Mouse (Mus musculus) cerebellum, adult 2 months (tissue): ENCODE results near the gene Rps6kb1. TPM values are rescaled to one million over a fixed set of nuclear protein-coding genes. Genes with fewer than 3 reads are reported as not detected.

Experiments used
- DNase-seq, 2 experiments: peaks; one replicate each; pipeline ENCODE4 v3.0.0; 2021
- H3K27ac ChIP-seq: fragments of 200-500 bp; 2 replicates; pipeline ENCODE4 v1.5.1; 2012; ENCODE audit warnings: low read length, control low read depth, inconsistent platforms; ENCODE audit not compliant: insufficient read depth
- H3K27me3 ChIP-seq: fragments of 200-500 bp; 2 replicates; pipeline ENCODE4 v1.6.1; 2012; ENCODE audit warnings: inconsistent platforms, mild to moderate bottlenecking, low read length, moderate library complexity; ENCODE audit not compliant: control insufficient read depth, insufficient read depth
- H3K4me1 ChIP-seq: fragments of 200-500 bp; 2 replicates; pipeline ENCODE4 v1.6.1; 2011; ENCODE audit warnings: low read length; ENCODE audit not compliant: control insufficient read depth, insufficient read depth
- H3K4me3 ChIP-seq: fragments of 200-500 bp; replicated peaks from 2 replicates; pipeline ENCODE3; 2011; ENCODE audit warnings: mild to moderate bottlenecking, low read depth, low read length, control low read depth; ENCODE audit not compliant: insufficient read depth
- CTCF ChIP-seq: fragments of 200-500 bp; IDR thresholded peaks from 2 replicates; pipeline ENCODE4 v1.5.1; 2011; ENCODE audit warnings: low read depth, mild to moderate bottlenecking, control low read depth, low read length, moderate library complexity, borderline replicate concordance; ENCODE audit not compliant: insufficient read depth
- POLR2A ChIP-seq: fragments of 200-500 bp; IDR thresholded peaks from 2 replicates; pipeline ENCODE4 v1.6.1; 2011; ENCODE audit warnings: low read length, control low read depth, borderline replicate concordance; ENCODE audit not compliant: insufficient read depth
- WGBS: fragments of 180-500 bp; shearing (Covaris S2); methylation state at CpG from one replicate; pipeline ENCODE4 v1.1.7; 2018; 5-methylcytosine and 5-hydroxymethylcytosine counted together
- polyA plus RNA-seq: library from polyadenylated mRNA; depleted of rRNA; stranded (reverse); fragments of >200 nt; gene quantifications from 2 replicates; pipeline ENCODE4 v1.2.3, GENCODE M21; 2012

The Rps6kb1 gene
- polyA plus RNA-seq, 1 experiment, result 25.6 TPM

- no peaks in the 10 kb centered on the region for H3K27me3 ChIP-seq
- no peak overlapping the region for H3K27ac ChIP-seq
- DNase-seq, result no peak
- peaks cover 3% of the 10 kb centered on the region; the same call in 1 of the 2 replicates for H3K4me1 ChIP-seq
- no peak for TF ChIP-seq POLR2A
- TF ChIP-seq CTCF, result no peak
- no peak overlapping the region for H3K4me3 ChIP-seq
- 80% methylated on average over 4 of the region's 4 CpGs for WGBS
Measured at GRCm38 (mm10) chr11:86571871-86572270, 27.3 kb upstream of the Rps6kb1 start.

DNA sequence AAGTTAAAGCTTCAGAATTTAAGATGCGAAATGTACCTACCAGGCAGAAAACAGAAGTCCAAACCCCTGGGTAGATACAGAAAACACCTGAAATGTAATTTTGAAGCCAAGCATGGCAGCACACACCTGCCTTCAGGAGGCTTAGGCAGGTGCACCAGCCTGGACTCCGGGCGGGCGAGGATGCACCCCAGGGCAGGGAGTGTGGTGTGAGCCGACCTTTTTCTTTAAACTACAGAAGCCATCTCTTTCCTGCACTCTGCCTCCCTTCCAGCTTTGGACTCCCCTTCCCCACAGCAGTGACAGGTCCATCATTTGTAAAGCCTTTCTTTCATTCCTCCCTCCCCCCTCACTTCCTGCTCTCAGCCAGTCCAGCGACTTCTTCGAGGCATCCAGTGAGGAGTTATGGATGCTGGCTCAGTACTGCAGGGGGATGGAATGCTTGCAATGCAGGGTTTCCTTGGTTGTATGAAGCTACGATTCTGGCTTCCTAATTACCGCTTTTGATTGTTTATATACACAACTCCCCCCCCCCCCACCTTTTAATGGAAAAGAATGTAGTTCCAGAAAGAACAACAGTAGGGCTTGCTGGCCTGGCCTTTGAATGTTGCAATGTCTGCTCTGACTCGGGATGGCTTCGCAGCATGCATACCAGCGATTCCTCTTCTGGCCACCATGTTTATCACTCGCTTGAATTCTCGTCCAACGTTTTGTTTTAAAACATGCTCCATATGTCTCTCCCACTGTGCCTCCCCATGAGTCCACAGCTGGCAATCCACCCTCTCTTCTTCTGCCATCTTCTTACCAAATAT lies 26.6 kb upstream of the Rps6kb1 start:
- peak in 1 of 2 experiments; percentile 25 for DNase-seq

GRCm38 (mm10) chr11:86570261-86570746 lies 25.7 kb upstream of the Rps6kb1 start:
- WGBS, result 78% methylated on average over 9 of the region's 9 CpGs
- Histone ChIP-seq H3K27ac (no peak overlapping the region), H3K27me3 (no peaks in the 10 kb centered on the region), H3K4me3 (no peak overlapping the region), H3K4me1 (peaks cover 3% of the 10 kb centered on the region; the same call in 1 of the 2 replicates)
- DNase-seq, result no peak
- TF ChIP-seq POLR2A (no peak), CTCF (no peak)

More for the DNA sequence above, 26.6 kb upstream of the Rps6kb1 start:
- TF ChIP-seq CTCF (no peak), POLR2A (no peak)
- H3K4me3 ChIP-seq, result no peak overlapping the region
- WGBS, result 38% methylated on average over 15 of the region's 15 CpGs
- peaks cover 3% of the 10 kb centered on the region; the same call in 1 of the 2 replicates for H3K4me1 ChIP-seq
- no peak overlapping the region for H3K27ac ChIP-seq
- no peaks in the 10 kb centered on the region for H3K27me3 ChIP-seq

DNA sequence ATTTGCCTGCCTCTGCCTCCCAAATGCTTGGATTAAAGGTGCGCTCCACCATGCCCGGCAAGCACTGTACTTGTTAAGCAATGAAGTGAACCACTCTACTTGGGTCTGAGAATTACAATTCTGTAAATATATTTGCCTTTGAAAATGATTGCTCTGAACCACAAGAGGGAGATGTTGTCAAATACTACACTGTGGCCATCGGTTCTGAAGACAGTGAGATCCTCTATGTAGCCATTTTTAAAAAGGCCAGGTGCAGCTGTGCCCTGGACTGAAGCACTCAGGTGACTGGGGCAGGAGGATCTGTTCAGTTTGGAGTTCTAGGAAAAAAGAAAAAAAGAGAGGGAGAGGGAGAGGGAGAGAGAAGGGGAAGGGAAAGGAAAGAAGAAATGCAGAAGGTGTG lies 23.8 kb upstream of the Rps6kb1 start:
- no peak overlapping the region for H3K4me3 ChIP-seq
- WGBS, result 64% methylated on average over 3 of the region's 3 CpGs
- no peak overlapping the region for H3K27ac ChIP-seq
- DNase-seq, result no peak
- no peak for TF ChIP-seq POLR2A
- TF ChIP-seq CTCF, result no peak; the same call in 1 of the 2 replicates
- no peaks in the 10 kb centered on the region for H3K27me3 ChIP-seq
- peaks cover 3% of the 10 kb centered on the region; the same call in 1 of the 2 replicates for H3K4me1 ChIP-seq

DNA sequence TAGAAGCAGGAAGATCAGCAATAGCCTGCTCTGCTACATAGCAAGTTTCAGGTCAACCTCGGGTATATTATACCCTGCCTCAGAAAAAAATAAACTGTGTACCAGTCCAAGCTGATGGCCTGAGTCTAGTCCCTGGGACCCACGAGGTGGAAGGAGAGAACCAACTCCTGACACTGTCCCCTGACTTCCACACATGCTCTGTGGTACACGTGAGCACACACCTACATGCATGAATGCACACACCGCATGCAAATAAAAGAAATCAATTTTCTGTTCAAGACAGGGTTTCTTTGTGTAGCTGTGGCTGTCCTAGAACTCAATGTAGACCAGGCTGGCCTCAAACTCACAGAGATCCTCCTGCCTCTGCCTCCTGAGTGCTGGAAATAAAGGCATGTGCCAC lies 13.7 kb upstream of the Rps6kb1 start:
- TF ChIP-seq CTCF, result no peak
- TF ChIP-seq POLR2A, result no peak
- no peaks in the 10 kb centered on the region for H3K27me3 ChIP-seq
- H3K4me3 ChIP-seq, result no peak overlapping the region
- no peak overlapping the region for H3K27ac ChIP-seq
- no peak for DNase-seq
- no peaks in the 10 kb centered on the region for H3K4me1 ChIP-seq
- WGBS, result 74% methylated on average over 4 of the region's 4 CpGs

GRCm38 (mm10) chr11:86553525-86553924 lies 8.9 kb upstream of the Rps6kb1 start:
- no peak for DNase-seq
- Histone ChIP-seq H3K27me3 (no peaks in the 10 kb centered on the region), H3K4me1 (no peaks in the 10 kb centered on the region), H3K27ac (no peak overlapping the region), H3K4me3 (no peak overlapping the region)
- no peak for TF ChIP-seq POLR2A
- TF ChIP-seq CTCF, result no peak
- WGBS, result 85% methylated on average over 6 of the region's 6 CpGs

DNA sequence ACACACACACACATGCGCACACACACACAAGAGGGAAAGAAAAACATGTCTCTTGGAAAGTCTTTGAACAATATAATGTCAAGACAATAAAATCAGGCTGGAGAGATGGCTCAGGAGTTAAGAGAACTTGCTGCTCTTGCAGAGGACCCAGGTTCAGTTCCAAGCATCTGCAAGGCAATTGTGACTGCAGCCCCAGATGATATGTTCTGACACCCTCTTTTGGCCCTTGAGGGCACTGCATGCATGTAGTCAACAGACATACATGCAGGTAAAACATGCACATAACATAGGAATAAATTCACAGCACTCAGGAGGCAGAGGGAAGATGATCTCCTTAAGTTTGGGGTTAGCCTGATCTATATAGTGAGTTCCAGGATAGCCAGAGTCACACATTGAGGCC lies 2.8 kb upstream of the Rps6kb1 start:
- DNase-seq, result no peak
- WGBS, result 100% methylated on average over 1 of the region's 1 CpGs
- H3K4me3 ChIP-seq, result no peak overlapping the region
- H3K4me1 ChIP-seq, result no peaks in the 10 kb centered on the region
- TF ChIP-seq POLR2A, result no peak
- no peak for TF ChIP-seq CTCF
- H3K27me3 ChIP-seq, result no peaks in the 10 kb centered on the region
- no peak overlapping the region for H3K27ac ChIP-seq

GRCm38 (mm10) chr11:86545556-86545955 lies 951 bp upstream of the Rps6kb1 start:
- DNase-seq, result no peak
- Histone ChIP-seq H3K27me3 (no peaks in the 10 kb centered on the region), H3K27ac (no peak overlapping the region), H3K4me3 (no peak overlapping the region), H3K4me1 (no peaks in the 10 kb centered on the region)
- WGBS, result 75% methylated on average over 8 of the region's 8 CpGs
- TF ChIP-seq CTCF, result no peak
- TF ChIP-seq POLR2A, result no peak
